Mouse (Mus musculus): ENCODE data around the gene Gm42742. TPM values are rescaled to one million over a fixed set of nuclear protein-coding genes. Genes with fewer than 3 reads are reported as not detected.

Gene Gm42742
- polyA plus RNA-seq (2015; fragmentation: Nextera tagmentation; extraction: Ambion mirVana) = 31.1 and 39.0 TPM in 2 replicates

DNA sequence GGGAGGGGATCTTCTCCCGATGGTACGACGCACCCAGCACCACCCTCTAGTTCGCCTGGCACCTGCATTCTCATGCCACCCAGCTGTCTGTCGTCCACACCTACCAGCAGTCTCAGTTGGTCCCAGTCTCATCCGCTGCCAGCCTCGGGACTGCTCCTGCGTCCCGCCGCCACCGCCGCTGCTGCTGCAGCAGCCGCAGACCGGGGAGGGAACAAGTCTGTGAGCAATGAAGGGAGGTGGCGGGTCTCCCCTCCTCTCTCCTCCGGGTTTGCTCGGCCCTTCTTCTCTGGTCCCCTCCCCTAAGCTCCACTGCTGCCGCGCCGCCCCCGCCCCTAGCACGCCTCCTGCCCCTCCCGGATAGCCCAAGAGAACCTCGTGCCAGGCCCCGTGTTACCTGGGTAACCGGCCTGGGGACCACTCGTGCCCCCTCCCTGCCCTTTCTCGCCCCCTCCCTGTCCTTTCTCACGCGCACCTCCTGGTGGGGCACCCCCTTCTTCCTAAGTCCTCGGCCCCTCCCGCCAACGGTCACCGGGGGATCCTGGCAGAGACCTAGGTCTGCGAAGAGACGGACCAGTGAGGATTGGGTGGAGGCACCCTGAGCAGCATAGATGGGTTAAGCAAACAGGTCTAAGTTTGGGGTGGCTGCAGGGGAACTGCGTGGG lies at the start of gene Gm42742, which contains the start of gene Prrt2:
Gene Gm42742 (minus strand): TSS at position 197 of the 662 bp plus-strand sequence.
Gene Prrt2 (minus strand): TSS at position 311 of the 662 bp plus-strand sequence.
- Histone ChIP-seq H3K27me3 (ENCODE audit: control insufficient read depth, insufficient read depth, low read length) (no peaks in the 10 kb centered on the region), H3K9me3 (replicated peaks; ENCODE audit: control insufficient read depth, low read length) (no peaks in the 10 kb centered on the region), H3K27ac (ENCODE audit: low read length) (peak within 1 kb of the TSS; percentile 86), H3K9ac (ENCODE audit: low read length) (peak within 1 kb of the TSS; percentile 79), H3K4me1 (ENCODE audit: control insufficient read depth, insufficient read depth, low read length) (peaks cover 66% of the 10 kb centered on the region), H3K36me3 (ENCODE audit: control insufficient read depth, insufficient read depth, low read length) (peaks cover 7% of the 10 kb centered on the region; the same call in 1 of the 2 replicates), H3K4me2 (ENCODE audit: low read depth, low read length) (peak within 1 kb of the TSS; percentile 84), H3K4me3 (replicated peaks; ENCODE audit: low read length) (peak within 1 kb of the TSS; percentile 61)
- peak; percentile 14; the same call in 1 of the 2 replicates for ATAC-seq (ENCODE audit: insufficient read depth, low FRiP score)
- 2% methylated on average over 37 of the region's 37 CpGs for WGBS

DNA sequence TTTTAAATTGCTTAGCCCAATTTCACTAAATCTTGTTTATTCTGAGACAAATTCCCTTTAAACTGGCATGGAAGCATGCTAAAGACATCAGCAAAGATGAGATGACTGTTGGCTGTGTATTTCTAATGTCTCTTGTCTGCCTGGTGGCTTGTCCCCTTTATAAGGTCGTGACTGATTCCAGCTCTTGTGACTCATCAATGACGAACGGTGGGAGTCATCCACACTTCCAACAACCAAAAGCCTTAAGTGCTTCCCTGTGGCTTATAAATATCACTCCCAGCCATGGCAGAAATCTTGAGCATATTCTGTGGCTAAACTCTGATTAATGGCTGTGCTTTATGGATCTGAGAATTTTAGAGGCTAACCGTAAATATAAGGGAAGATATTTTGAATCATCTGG lies 45.4 kb upstream of the Gm42742 start:
- Histone ChIP-seq H3K4me3 (replicated peaks; ENCODE audit: low read length) (no peak overlapping the region), H3K9ac (ENCODE audit: low read length) (no peak overlapping the region), H3K9me3 (replicated peaks; ENCODE audit: control insufficient read depth, low read length) (0 out of 2 replicates have a peak, but pooled peaks cover 3% of the 10 kb centered on the region), H3K36me3 (ENCODE audit: control insufficient read depth, insufficient read depth, low read length) (no peaks in the 10 kb centered on the region), H3K27ac (ENCODE audit: low read length) (no peak overlapping the region), H3K27me3 (ENCODE audit: control insufficient read depth, insufficient read depth, low read length) (no peaks in the 10 kb centered on the region), H3K4me2 (ENCODE audit: low read depth, low read length) (no peak overlapping the region), H3K4me1 (ENCODE audit: control insufficient read depth, insufficient read depth, low read length) (no peaks in the 10 kb centered on the region)
- no peak for ATAC-seq (ENCODE audit: insufficient read depth, low FRiP score)
- 68% methylated on average over 4 of the region's 4 CpGs for WGBS

DNA sequence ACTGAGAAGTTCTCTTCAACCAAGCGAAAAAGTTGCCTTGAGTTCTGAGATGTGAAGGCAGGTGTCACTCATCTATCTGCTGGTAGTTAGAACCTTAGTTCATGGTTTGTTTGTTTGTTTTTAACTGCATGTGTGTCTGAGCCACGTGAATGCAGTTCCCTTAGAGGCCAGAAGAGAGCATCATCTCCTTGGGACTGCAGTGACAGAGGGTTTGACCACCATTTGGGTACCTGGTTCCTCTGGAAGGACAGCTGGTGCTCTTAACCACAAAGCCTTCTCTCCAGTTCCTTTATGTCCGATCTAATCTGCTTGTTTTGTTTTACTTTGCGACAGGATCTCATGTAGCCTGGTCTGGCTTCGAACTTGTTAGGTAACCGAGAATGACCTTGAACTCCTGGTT lies 44.6 kb upstream of the Gm42742 start:
- no peaks in the 10 kb centered on the region for H3K4me1 ChIP-seq (ENCODE audit: control insufficient read depth, insufficient read depth, low read length)
- no peaks in the 10 kb centered on the region for H3K36me3 ChIP-seq (ENCODE audit: control insufficient read depth, insufficient read depth, low read length)
- ATAC-seq (ENCODE audit: insufficient read depth, low FRiP score) = no peak
- no peak overlapping the region for H3K9ac ChIP-seq (ENCODE audit: low read length)
- 0 out of 2 replicates have a peak, but pooled peaks cover 3% of the 10 kb centered on the region for H3K9me3 ChIP-seq (replicated peaks; ENCODE audit: control insufficient read depth, low read length)
- no peak overlapping the region for H3K4me3 ChIP-seq (replicated peaks; ENCODE audit: low read length)
- WGBS = 77% methylated on average over 6 of the region's 6 CpGs
- H3K27me3 ChIP-seq (ENCODE audit: control insufficient read depth, insufficient read depth, low read length) = no peaks in the 10 kb centered on the region
- H3K27ac ChIP-seq (ENCODE audit: low read length) = no peak overlapping the region
- H3K4me2 ChIP-seq (ENCODE audit: low read depth, low read length) = no peak overlapping the region

DNA sequence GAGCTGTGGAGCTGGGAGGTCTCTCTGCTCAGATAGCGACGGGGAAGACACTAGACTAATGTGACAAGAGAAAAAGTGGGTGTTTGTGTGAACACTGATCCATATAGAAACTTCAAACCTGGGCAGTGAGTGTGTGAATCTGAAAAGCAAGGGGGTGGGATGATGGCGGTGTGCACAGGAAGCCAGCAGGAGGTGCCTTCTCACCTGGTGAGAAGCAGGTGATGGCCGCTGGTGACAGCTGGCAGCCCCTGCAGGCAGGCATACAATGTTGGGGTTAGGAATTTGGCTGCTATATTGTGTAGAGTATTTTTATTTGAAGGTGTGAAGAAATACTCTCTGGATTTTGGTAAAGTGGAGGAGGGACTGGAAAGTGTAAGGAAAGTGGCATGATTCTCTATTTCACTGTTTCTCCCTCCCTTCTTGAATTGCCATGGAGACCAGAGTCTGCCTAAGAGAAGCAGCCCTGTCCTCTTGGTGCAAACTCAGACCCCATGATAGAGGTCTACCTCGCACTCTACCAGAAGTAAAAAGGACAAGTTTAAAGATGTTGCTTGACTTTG lies 34.2 kb upstream of the Gm42742 start:
- no peaks in the 10 kb centered on the region for H3K36me3 ChIP-seq (ENCODE audit: control insufficient read depth, insufficient read depth, low read length)
- no peak for ATAC-seq (ENCODE audit: insufficient read depth, low FRiP score)
- H3K4me1 ChIP-seq (ENCODE audit: control insufficient read depth, insufficient read depth, low read length) = no peaks in the 10 kb centered on the region
- H3K9me3 ChIP-seq (replicated peaks; ENCODE audit: control insufficient read depth, low read length) = no peaks in the 10 kb centered on the region
- 53% methylated on average over 5 of the region's 5 CpGs for WGBS
- H3K27ac ChIP-seq (ENCODE audit: low read length) = no peak overlapping the region
- H3K9ac ChIP-seq (ENCODE audit: low read length) = no peak overlapping the region
- no peaks in the 10 kb centered on the region for H3K27me3 ChIP-seq (ENCODE audit: control insufficient read depth, insufficient read depth, low read length)
- no peak overlapping the region for H3K4me3 ChIP-seq (replicated peaks; ENCODE audit: low read length)
- H3K4me2 ChIP-seq (ENCODE audit: low read depth, low read length) = no peak overlapping the region

DNA sequence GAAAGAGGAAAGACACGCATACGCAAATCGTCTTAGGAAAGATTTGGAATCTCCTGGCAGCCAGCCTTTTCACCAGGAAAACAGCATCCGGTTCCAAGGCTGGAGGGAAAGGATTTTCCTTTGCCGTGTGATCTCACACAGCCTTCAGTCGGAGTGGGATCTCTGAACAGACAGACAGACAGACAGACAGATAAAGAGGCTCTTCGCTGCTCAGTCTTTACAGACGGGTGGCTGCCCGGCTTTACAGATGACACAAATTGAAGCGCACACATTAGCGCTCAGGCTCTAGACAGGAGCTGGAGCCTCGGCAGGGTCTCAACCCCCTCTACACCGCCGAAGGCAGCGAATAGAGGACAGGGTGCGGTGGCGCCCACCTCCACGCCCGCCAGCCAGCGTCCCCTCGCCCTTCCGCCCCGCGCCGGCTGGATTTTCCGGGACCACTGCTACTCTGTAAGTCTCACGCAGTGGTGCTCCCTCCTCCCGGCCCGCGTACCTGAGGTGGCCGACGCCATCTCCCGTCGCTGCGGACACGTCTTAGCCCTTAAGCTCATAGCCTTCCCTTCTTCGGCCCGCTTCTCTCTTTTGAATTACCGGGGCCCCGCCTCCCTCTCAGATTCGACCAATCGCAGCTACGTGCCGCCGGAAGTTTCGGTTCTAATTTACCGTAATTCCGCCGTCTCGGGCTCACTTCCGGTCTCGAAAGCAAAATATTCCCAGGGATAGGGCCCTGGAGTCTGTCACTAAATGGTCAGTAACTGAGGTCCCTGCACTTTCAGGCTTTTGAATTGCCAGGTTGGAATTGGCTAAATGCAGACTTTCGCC lies 21.2 kb upstream of the Gm42742 start, which contains the start of gene Kif22:
Gene Kif22 (minus strand): TSS at position 621 of the 822 bp plus-strand sequence.
- Histone ChIP-seq H3K4me1 (ENCODE audit: control insufficient read depth, insufficient read depth, low read length) (peaks cover 11% of the 10 kb centered on the region), H3K9me3 (replicated peaks; ENCODE audit: control insufficient read depth, low read length) (no peaks in the 10 kb centered on the region), H3K4me2 (ENCODE audit: low read depth, low read length) (peak within 1 kb of the TSS; percentile 71), H3K36me3 (ENCODE audit: control insufficient read depth, insufficient read depth, low read length) (no peaks in the 10 kb centered on the region), H3K27me3 (ENCODE audit: control insufficient read depth, insufficient read depth, low read length) (no peaks in the 10 kb centered on the region), H3K4me3 (replicated peaks; ENCODE audit: low read length) (peak within 1 kb of the TSS; percentile 88), H3K27ac (ENCODE audit: low read length) (peak within 1 kb of the TSS; percentile 64), H3K9ac (ENCODE audit: low read length) (peak within 1 kb of the TSS; percentile 88)
- under 1% methylated on average over 53 of the region's 53 CpGs for WGBS
- peak; percentile 89 for ATAC-seq (ENCODE audit: insufficient read depth, low FRiP score)

DNA sequence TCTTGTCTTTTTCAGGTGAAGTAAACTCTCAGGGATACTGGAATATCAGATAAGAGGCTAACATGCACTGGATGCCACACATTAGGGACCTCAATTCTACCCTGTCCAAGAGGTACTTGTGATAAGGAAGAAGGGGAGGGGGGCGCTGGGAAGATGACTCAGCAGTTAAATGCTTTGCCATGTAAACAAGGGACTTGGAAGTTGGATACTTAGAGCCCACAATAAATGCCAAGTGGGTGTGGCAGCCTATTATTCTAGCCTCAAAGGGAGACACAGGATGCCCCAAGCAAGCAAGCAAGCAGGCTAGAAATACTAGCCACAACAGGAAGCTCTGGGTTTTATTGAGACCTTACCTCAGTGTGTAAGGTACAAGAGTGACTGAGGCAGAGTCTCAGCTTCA lies 10.3 kb upstream of the Gm42742 start:
- no peak overlapping the region for H3K27ac ChIP-seq (ENCODE audit: low read length)
- H3K4me1 ChIP-seq (ENCODE audit: control insufficient read depth, insufficient read depth, low read length) = peaks cover 5% of the 10 kb centered on the region
- ATAC-seq (ENCODE audit: insufficient read depth, low FRiP score) = no peak
- no peaks in the 10 kb centered on the region for H3K27me3 ChIP-seq (ENCODE audit: control insufficient read depth, insufficient read depth, low read length)
- H3K9me3 ChIP-seq (replicated peaks; ENCODE audit: control insufficient read depth, low read length) = no peaks in the 10 kb centered on the region
- H3K9ac ChIP-seq (ENCODE audit: low read length) = no peak overlapping the region
- H3K36me3 ChIP-seq (ENCODE audit: control insufficient read depth, insufficient read depth, low read length) = 0 out of 2 replicates have a peak, but pooled peaks cover 3% of the 10 kb centered on the region
- H3K4me2 ChIP-seq (ENCODE audit: low read depth, low read length) = no peak overlapping the region
- H3K4me3 ChIP-seq (replicated peaks; ENCODE audit: low read length) = no peak overlapping the region
- WGBS = 77% methylated on average over 1 of the region's 1 CpGs

DNA sequence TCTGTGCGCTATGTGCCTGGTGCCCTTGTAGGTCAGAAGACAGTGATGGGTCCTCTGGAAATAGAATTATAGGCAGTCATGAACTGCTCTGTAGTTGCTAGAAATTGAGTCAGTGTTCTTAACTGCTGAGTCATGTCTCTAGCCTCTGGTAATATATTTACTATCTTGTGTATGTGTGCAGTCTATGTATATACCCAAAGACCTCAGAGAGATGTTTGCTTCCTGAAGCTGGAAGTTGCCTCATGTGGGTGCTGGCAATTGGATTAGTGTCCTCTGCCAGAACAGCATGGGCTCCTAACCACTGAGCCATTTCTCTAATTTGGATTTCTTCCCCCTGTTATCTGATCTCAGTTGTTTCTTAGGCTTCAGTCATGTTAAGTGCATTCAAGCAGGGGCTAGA lies 9.3 kb upstream of the Gm42742 start:
- 100% methylated on average over 1 of the region's 1 CpGs for WGBS
- H3K9ac ChIP-seq (ENCODE audit: low read length) = no peak overlapping the region
- no peak for ATAC-seq (ENCODE audit: insufficient read depth, low FRiP score)
- H3K36me3 ChIP-seq (ENCODE audit: control insufficient read depth, insufficient read depth, low read length) = 0 out of 2 replicates have a peak, but pooled peaks cover 3% of the 10 kb centered on the region
- no peak overlapping the region for H3K4me3 ChIP-seq (replicated peaks; ENCODE audit: low read length)
- peaks cover 5% of the 10 kb centered on the region for H3K4me1 ChIP-seq (ENCODE audit: control insufficient read depth, insufficient read depth, low read length)
- no peak overlapping the region for H3K27ac ChIP-seq (ENCODE audit: low read length)
- no peaks in the 10 kb centered on the region for H3K27me3 ChIP-seq (ENCODE audit: control insufficient read depth, insufficient read depth, low read length)
- no peak overlapping the region for H3K4me2 ChIP-seq (ENCODE audit: low read depth, low read length)
- H3K9me3 ChIP-seq (replicated peaks; ENCODE audit: control insufficient read depth, low read length) = no peaks in the 10 kb centered on the region

DNA sequence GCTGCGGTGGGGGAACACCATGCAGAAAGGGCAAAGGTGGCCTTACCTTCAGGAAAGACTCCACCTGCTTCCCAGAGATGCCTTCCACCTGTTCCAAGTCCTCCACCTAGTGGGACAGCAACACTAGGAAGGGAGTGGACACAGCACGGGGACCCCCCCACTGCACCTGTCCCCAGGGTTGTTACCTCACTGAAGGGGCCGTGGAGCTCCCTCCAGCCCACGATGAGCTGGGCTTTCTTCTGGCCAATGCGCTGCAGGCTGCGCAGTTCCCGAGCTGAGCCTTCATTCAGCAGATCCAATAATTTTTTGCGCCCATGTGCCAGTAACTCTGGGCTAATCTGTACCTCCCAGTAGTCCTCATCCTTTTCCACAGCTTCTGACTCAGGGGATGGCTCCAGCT lies 7.0 kb upstream of the Gm42742 start:
- no peak for ATAC-seq (ENCODE audit: insufficient read depth, low FRiP score)
- H3K4me3 ChIP-seq (replicated peaks; ENCODE audit: low read length) = peak overlapping the region; percentile 93
- peak overlapping the region; percentile 68 for H3K9ac ChIP-seq (ENCODE audit: low read length)
- WGBS = 60% methylated on average over 8 of the region's 8 CpGs
- peaks cover 5% of the 10 kb centered on the region; the same call in 1 of the 2 replicates for H3K36me3 ChIP-seq (ENCODE audit: control insufficient read depth, insufficient read depth, low read length)
- peak overlapping the region; percentile 95 for H3K27ac ChIP-seq (ENCODE audit: low read length)
- H3K9me3 ChIP-seq (replicated peaks; ENCODE audit: control insufficient read depth, low read length) = no peaks in the 10 kb centered on the region
- H3K4me1 ChIP-seq (ENCODE audit: control insufficient read depth, insufficient read depth, low read length) = peaks cover 26% of the 10 kb centered on the region
- H3K4me2 ChIP-seq (ENCODE audit: low read depth, low read length) = peak overlapping the region; percentile 90
- no peaks in the 10 kb centered on the region for H3K27me3 ChIP-seq (ENCODE audit: control insufficient read depth, insufficient read depth, low read length)
